Mouse (Mus musculus) adrenal gland, adult 8-10 months (tissue): ENCODE results near the gene Cspg4. TPM values are rescaled to one million over a fixed set of nuclear protein-coding genes. Genes with fewer than 3 reads are reported as not detected.
"Not testable (repeated sequence)": the region's sequence is repeated elsewhere in the genome, so short reads cannot be mapped to it uniquely, and the experiment has no call there.

ENCODE experiments used
- DNase-seq: peaks from one replicate; pipeline ENCODE4 v3.0.0; 2022
- total RNA-seq, 4 experiments: library from RNA; stranded (reverse); gene quantifications; 2 replicates each; pipeline ENCODE4 v1.2.4; 2022

Gene Cspg4
- total RNA-seq, 4 experiments from 2014 or later = 6.4 to 15.0 (median 8.1) TPM

DNA sequence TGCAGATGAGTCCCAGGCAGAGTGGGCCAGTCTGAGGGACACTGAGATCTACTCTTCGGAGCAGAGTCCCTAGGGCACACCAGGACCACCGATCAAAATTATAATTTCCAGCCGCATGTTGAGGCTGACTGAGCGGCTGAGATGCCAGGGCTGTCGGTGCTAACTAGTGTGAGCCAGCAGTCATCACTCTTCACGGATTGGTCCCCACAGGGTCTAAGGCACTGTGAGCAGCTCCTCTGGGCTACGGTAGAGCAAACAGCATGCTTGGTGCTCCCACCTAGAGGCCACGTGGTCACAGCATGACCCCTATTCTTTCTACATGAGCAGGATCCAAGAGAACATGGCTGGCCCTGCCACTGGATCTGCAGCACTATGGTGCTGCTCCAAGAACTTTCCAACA is 28.5 kb downstream of the Cspg4 start:
- DNase-seq = no peak

GRCm38 (mm10) chr9:56894006-56894405 is 29.2 kb downstream of the Cspg4 start:
- no peak for DNase-seq

DNA sequence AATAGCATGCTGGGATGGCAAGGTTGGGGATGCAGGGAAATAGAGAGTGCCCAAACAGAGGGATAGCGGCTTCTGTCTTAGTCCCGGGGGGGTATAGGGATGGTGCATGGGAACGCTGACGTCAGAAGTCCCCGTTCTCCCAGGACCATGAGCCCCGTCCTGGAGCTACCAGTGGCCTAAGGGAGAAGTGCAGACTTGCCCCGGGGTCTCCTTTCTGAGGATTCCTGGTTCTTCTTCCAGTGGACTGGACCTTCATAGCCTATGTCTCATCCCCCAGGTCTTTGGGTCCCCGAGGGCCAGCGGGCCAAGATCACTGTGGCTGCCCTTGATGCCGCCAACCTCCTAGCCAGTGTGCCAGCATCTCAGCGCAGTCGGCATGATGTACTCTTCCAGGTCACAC is 31.9 kb downstream of the Cspg4 start:
- DNase-seq = no peak

DNA sequence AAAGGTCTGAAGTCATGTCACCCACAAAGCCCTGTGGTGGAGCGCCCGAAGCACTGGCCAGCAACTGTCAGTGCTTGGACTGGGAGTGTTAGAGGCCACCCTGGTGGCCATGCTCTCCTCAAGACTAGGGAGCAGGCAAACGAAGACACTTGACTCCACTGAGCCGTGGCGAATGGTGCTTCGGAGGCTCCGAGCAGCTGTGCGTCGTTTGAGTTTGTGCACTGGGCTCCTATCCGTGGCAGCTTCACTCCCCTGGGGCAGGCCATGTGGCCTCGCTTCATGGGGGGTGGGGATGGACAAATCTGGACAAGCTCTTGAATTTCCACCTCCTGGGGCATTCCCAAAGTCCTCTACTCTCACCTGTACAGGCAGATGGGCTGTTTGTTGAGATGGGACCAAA is 34.6 kb downstream of the Cspg4 start:
- no peak for DNase-seq

GRCm38 (mm10) chr9:56900060-56900459 is 35.2 kb downstream of the Cspg4 start:
- no peak for DNase-seq

- DNase-seq = no peak
Observed at GRCm38 (mm10) chr9:56900571-56900970, 35.7 kb downstream of the Cspg4 start.

- DNase-seq = no peak
Observed at GRCm38 (mm10) chr9:56901187-56901586, 36.4 kb downstream of the Cspg4 start.

GRCm38 (mm10) chr9:56903662-56904061 is 38.8 kb downstream of the Cspg4 start:
- no peak for DNase-seq

- no peak for DNase-seq
Observed at GRCm38 (mm10) chr9:56907549-56907948, 42.7 kb downstream of the Cspg4 start.

DNA sequence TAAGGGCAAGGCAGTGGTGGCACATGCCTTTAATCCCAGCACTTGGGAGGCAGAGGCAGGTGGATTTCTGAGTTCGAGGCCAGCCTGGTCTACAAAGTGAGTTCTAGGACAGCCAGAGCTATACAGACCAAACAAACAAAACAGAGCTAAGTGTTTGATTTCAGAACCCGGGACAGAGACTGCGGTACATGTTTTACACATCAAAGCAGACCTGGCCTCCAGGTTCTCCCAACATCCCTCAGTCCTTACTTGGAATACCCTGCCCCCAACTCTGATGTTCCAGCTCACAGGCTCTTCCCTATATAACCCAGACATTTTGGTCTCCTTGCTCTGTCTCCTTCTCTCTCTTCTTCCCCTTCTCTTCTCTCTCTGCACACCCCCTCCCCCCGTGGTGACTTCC is 45.2 kb downstream of the Cspg4 start:
- not testable (repeated sequence) for DNase-seq

DNA sequence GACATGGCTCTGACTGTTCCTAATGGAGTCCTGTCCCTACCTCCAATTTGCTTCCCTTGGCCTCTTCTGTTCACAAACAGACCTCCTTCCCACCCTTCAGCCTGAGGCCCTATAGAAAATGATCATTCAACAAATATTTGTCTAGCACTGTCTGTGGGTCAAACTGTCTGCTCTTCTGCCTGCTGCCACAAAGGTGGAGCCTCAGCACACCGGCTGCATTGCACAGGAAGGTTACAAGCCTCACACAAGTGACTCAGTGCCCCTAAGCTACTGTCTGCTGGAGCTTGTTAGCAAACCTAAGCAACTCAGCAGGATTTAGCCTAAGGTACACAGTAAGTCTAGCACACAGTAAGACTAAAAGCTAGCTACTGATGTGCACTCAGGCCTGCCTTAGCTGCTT is 46.2 kb downstream of the Cspg4 start:
- DNase-seq = no peak

- DNase-seq = no peak
Observed at GRCm38 (mm10) chr9:56913991-56914390, 49.2 kb downstream of the Cspg4 start.

DNA sequence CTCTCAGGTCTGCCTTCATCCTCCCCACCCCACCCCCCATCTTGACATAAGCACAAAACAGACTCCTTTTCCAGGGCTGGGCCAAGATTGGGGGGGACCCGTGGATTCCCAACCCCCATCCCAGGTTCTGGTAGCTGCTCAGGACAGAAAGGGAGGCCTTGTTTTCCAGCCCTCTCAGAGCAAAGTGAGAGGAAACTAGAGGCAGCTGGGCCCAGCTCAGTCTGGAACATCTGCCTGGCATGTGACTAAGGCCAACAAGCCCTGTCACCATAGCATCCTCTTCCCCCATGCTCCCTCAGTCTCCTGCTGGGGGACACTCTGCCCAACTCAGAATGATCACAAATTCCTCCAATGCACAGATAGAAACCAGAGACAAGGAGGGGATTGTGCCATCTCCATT is 50.3 kb downstream of the Cspg4 start:
- DNase-seq = no peak

DNA sequence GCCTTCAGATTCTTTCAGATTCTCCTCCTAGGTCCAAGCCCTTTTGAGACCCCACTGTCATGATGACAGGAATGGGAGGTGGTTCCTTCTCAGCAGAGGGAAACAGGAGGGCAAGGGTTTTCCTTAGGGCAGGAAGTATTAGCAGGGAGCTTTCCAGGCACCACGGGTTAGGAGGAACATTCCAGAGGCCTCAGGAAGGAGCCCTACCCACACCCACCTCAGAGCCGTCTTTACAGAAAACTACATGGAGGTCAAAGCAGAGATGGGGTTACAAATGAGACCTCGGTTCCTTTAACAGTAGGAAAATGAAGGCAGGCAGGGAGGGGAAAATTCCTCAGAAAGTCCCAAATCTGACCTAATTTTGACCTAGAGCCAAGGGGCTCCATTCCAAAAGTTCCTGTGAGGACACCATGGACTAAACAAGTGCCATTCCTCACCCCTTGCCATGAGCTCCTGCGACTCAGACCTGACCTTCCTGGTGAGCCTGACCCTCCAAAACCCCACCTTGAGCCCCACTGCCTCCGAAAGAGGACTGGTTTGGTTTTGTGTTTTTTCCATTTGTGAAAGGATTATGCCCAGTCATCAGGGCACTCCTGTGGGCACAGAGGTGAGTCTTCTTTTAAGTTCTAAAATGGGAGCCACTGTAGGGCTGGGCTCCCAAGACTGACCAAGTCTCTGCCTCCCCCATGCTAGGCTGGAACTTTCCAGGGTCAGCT is 51.0 kb downstream of the Cspg4 start:
- no peak for DNase-seq

GRCm38 (mm10) chr9:56917131-56917530 is 52.3 kb downstream of the Cspg4 start:
- no peak for DNase-seq

DNA sequence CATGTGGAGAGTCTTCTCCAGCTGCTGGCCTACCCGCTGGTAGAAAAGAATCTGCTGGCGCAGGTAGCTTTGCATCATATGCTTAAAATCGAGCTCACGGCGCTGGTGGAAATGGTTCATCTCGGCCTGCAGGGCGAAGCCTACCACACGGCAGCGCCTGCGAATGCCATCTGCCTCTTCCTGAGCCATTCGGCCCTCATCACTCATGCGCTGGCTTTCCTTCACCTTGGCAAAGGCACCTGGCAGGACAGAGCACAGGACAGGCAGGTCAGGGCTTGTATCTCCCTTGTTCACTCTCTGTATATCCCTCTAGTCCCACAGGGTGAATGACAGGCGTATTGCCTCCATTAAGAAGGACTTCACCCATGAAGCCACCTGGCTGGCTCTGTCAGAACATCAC is 53.6 kb downstream of the Cspg4 start:
- no peak for DNase-seq

GRCm38 (mm10) chr9:56922746-56923145 is 57.9 kb downstream of the Cspg4 start:
- no peak for DNase-seq

- no peak for DNase-seq
Observed at GRCm38 (mm10) chr9:56923841-56924650, 59.2 kb downstream of the Cspg4 start.

- DNase-seq = peak; percentile 96
Observed at GRCm38 (mm10) chr9:56924651-56925027, 59.8 kb downstream of the Cspg4 start.

DNA sequence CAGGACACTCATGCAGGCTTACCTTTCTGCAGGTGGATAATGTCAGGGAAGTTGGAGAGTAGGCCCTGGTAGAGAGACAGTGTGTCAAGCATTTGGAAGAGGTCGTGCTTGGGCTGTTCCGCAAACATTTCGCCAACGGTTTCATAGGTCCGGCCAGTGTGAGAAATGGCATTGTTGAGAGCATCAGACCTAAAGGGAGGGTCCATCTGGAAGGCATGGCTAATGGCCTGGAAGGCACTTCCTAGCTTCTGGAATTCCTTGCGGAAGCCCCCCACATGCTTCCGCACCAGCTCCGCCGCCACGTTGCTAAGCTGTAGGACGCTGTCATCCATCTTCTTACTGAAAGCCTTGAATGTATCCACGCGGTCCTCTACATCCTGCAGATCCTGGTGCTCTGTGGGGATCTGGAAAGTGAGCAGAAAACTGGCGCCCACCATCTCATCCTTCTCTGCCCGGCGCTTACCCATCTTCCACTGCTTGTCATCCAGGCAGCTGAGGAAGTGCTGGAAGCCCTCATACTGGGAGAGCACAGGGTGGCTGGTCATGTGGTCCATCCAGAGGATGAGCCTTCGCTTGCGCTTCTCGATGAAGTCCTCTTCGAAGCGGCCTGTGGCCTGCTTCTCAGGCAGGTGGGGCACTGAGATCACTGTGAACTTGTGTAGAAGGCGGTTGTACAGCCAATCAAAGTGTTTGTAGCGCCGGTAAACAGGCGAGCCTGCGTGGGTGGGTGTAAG is 60.6 kb downstream of the Cspg4 start:
- DNase-seq = no peak

DNA sequence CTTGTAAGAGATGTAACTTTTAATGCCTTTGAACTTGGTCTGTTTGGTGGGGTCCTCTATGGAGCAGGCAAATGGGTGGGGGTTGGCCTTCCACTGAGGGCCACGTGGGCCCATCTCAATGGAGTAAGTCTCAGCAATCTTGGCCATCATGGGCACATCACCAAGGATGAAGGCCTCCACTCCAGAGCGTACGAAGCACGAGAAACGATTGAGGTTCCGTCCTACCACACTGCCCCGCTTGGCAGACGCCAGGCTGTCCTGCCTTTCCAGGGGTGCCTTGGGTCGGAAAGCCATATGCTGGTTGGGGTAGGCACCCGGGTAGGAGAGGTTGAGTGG is 61.2 kb downstream of the Cspg4 start:
- no peak for DNase-seq

DNA sequence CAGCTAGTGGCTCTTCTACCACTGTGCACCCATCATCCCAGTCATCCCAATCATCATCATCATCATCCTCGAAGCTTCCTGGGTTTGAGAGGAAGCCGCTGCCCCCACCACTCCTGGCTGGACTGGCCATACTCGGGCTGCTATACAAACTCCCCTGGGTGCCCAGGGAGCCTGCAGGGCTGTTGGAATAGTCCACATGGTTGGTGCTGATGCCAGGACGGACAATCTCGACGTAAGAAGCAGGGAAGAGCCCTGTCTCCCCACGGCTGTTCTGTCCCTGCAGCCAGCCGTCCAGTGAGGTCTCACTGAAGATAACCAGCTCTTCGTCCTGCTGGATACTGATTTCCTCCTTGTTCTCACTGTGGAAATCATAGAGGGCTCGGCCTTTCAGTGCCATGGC is 61.6 kb downstream of the Cspg4 start:
- no peak for DNase-seq

- DNase-seq = peak; percentile 48
Observed at GRCm38 (mm10) chr9:56927191-56928012, 62.6 kb downstream of the Cspg4 start.
